Mouse (Mus musculus): ENCODE measurements around the gene Zfhx2.

The Zfhx2 gene

GRCm38 (mm10) chr14:55079214-55079970 lies 12.7 kb downstream of the Zfhx2 start:
- DNase-seq (ENCODE audit: extremely low read depth, low read depth, low spot score), result no peak

DNA sequence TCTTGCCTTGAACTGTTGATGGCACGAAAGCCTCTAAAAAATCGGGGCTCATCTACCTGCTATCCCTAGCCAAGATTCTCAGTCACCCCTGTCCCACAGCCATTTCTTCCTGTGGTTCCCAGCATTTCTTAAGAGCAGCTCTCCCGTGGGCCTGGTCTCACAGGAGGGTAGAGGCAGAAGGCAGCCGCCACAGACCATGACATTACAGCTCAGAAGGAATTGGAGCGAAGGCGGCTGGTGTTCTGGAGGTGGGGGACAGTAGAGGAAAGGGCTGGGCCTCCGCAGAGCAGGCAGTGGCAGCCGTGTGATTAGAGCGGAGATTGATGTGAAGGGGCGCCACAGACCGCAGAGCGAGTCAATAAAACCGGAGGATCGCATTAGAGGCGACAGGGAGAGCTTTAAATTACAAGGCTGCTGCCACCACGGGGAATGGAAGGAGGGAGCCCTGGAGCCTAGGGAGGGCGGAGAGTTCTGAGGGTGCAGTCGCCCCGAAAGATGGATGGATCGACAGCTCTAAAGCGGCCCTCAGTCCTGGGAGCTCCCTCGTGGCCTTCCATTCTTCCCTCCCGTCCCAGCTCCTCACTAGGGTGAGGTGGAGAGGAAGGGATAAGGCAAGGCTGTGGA lies 13.6 kb downstream of the Zfhx2 start:
- DNase-seq (ENCODE audit: extremely low read depth, low read depth, low spot score), result no peak

GRCm38 (mm10) chr14:55077481-55078365 lies 14.4 kb downstream of the Zfhx2 start:
- DNase-seq (ENCODE audit: extremely low read depth, low read depth, low spot score), result no peak

DNA sequence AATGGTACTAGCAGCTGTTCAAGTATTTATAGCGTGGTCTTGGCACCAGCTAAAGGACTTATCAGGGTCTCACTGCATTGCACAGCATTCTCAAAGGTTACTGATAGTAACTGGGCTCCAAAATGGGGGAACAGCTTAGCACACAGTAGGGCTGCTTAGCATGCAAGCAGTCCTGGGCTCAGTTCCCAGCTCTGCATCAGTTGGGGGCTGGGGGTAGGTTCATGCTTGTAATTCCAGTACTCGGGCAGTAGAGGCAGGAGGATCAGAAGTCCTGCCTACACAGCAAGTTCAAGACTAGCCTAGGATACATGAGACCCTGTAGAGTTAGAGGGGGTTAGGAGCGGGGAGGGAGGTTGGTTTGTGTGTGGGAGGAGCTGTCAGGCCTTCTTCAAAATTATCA lies 15.2 kb downstream of the Zfhx2 start:
- DNase-seq (ENCODE audit: extremely low read depth, low read depth, low spot score), result no peak

DNA sequence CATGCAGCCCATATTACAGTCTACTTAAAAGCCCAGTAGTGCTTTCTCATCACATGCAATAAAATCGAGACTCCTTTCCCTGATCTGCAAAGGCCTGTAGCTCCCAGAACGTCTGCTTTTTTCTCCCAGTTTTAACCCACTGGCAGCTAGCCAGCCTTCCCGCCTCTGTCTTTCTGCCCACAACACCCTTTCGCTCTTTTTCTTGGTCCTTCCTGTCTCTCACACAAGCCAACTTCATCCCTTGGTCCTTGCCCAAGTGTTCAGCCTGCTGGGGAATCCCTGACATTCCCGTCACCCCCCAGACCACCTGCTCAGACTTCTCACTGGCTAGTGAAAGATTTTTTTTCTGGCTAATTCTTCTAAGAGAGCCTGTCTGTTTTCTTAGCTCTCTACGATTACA lies 15.9 kb downstream of the Zfhx2 start:
- DNase-seq (ENCODE audit: extremely low read depth, low read depth, low spot score), result no peak

DNA sequence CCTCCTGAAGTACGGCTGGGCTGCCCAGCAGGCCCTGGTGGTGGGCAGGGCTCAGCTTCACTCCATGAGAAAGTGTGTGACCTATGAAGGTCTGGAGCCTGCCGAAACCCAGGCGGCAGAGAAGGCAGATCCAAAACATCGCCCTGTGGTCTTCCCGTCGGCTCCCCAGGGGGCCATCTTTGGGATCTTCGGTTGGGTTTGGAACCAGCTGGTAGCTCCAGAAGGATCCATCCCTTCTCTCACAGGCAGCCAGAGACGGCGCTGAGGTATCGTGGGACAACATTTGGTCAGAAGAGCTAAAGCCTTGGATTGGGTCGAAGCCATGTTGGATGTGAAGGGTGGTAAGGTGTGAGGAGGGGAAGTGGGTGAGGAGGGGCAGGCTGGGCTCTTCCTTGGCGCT lies 17.7 kb downstream of the Zfhx2 start:
- DNase-seq (ENCODE audit: extremely low read depth, low read depth, low spot score), result no peak

DNA sequence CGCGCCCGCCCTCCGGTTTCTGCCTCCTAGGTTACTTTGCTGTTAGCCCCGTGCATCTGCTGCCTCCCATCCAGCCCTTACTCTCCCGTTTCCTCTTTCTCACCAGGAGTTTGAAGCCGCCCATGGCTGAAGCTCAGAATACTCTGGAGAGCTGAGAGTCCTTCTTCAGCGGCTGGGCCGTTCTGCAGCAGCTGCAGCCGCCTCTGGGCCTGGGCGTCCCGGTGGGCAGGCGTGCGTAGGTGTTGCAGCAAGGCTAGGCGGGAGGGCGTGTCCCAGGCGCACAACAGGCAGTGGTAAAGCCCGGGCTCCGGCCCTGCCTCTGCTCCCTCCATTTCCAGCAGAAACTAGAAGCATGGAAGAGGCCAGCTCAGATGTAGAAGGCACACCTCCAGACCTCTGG lies 20.4 kb downstream of the Zfhx2 start:
- no peak for DNase-seq (ENCODE audit: extremely low read depth, low read depth, low spot score)

DNA sequence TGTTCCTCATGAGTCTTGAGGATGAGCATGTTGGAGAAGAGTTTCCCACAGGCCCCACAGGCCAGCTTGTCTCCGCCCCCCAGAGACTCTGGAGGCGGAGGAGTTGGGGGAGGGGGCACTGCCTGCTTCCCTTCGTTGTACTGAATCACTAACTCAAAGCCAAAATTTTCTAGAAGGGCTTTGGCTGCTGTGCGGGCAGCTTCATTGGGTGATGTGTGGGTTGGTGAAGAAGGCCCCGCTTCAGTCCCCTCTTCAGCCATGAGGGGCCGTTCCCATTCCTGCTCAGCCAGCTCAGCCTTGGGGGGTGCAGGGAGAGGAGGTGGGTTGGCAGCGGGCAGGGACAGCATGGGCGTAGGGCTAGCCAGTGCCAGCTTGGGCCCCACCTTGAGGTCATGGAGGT lies 26.1 kb downstream of the Zfhx2 start:
- DNase-seq (ENCODE audit: extremely low read depth, low read depth, low spot score), result no peak

DNA sequence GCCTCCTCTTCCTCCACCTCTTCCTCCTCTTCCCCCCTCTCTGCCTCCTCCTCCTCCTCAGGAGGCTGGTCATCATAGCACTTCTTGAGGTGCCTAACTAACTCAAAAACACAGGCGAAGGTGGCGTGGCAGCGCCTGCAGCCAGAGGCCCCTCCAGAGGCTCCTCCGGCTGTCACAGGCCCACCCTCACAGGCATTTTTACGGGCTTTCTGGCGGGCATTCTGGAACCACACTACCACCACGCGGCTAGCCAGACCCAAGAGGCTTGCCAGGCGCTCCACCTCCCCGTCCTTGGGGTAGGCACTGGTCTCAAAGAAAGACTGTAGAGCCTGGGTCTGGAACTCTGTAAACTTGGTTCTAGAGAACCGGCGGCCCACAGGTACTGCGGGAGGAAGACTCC lies 26.7 kb downstream of the Zfhx2 start:
- DNase-seq (ENCODE audit: extremely low read depth, low read depth, low spot score), result no peak

DNA sequence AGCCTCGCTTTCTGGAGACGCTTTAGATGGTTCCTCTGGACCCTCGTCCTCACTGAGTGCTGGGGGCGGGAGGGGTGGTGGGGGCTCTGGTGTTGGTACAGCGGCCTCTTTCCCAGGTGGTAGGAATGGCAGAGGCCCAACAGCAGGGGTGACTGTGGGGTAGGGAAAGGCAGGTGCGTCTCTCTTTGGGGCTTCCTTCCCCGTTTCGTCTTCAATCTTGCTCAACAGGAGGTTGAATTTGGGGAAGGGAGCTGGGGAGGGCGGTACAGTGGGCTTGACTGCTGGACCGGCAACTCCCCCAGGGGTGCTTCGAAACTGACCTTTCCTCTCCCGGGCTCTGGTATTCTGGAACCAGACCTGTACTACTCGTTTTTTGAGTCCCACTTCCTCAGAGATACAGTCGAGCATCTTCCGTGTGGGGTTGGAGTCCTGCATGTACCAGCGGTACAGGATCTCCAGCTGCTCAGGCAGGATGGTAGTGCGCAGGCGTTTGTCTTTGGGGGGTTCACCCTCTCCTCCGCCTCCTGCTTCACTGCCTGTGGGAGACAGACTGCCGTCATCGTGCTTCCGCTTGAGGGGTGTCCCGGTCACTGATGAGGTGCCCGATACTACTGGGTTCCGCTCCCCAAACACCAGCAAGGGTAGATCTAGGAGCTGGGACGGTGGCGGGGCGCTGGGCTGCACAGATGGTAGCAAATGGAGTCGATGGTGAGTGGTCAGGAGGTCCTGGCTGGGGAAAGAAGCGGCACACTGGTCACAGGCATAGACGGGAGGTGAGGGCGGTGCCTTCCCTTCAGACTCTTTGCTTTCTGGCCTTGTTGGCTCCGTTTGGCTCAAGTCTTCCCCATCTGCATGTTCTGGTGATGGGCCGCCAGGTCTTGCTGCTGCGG lies 27.4 kb downstream of the Zfhx2 start:
- no peak for DNase-seq (ENCODE audit: extremely low read depth, low read depth, low spot score)

- no peak for DNase-seq (ENCODE audit: extremely low read depth, low read depth, low spot score)
Observed at GRCm38 (mm10) chr14:55063581-55064381, 28.3 kb downstream of the Zfhx2 start.

DNA sequence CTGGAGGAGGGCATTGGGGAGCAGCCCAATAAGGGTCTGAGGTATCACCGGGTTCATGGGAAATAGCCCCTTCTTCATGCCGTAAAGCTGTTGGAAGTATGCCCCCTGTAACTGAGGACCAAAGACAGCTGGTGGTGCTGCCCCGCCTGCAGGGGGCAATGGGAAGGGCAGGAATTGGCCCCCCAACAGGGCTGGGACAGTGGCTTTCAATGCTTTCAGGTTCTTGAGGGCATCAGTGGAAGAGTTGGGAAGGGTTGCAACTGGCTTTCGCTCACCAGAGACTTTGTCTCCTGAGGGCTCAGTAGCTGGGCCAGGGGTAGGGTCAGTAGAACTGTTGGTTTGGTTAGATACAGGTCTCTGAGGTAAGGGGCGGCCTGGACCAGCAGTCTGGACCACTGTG lies 29.0 kb downstream of the Zfhx2 start:
- no peak for DNase-seq (ENCODE audit: extremely low read depth, low read depth, low spot score)

DNA sequence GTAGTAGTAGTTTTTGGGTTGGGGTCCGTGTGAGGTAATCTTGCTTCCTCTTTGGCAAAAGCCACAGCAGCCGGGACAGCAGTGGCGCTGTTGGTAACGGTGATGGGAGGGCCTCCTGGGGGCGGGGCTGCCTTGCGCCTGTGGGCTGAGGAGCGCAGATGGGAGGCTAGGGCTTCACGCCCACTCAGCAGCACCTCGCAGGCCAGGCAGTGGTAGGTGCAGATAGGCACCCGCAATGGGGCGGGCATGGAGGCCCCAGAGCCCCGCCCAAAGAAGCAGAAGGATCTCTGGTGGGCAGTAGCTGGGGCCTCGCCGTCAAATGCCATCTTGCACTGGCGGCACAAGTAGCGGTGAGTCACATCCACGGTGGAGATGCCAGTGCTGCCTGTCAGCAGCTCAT lies 29.5 kb downstream of the Zfhx2 start:
- DNase-seq (ENCODE audit: extremely low read depth, low read depth, low spot score), result no peak

DNA sequence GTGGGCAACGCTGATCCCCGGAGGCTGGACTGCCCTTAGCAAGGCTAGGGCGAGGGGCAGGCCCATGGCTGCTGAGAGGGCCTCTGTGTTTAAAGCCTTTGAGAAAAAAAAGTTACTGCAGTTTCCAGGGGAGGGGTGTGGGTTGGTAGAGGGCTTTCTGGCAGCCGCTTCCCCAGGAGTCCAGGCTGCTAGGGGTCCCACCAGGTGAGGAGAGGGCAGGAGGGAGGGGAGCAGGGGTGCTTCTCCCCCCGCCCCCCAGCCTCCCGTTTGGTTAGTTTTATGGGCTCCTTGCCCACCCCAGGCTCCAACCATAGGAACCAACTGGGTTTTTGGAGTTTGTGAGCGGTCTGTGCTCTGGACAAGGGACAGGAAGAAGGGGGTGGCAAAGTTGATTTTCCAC lies 30.3 kb downstream of the Zfhx2 start:
- DNase-seq (ENCODE audit: extremely low read depth, low read depth, low spot score), result no peak

DNA sequence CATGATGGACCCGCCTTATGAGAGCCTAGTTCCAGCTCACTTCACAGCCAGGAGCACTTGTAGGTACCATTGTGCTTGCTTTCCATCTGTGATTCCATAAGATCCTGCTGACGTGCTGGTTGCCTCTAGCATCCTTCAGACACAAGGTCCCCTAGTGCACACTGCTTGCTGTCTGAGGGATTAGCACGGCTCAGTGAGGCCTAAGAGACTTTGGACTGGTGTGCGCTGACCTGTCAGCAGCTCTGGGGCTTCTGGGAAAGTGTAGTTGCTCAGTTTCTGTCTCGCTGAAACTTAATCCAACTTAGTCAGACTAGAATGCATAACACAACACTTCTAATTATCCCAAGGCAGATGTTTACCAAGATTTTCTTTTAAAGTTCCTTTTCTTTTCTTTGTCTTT lies 32.2 kb downstream of the Zfhx2 start:
- DNase-seq (ENCODE audit: extremely low read depth, low read depth, low spot score), result no peak

DNA sequence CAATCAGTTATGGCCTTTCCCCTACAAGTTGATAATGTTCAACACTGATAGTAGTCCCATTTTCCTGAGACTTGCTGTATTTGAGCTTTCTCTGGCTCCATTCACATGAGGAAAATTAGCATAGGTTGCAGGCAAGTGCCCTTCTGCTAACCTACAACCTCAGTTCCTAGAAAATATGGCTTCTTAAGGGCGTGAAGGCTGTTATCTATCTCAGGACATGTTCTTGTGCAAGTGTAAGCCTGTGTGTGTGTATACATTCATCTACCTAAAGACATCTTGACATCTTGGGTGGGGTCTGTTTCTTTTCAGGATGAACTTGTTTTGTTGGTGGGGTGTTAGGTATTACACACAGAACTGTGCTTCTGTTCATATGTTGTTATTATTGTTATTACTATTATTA lies 33.1 kb downstream of the Zfhx2 start:
- no peak for DNase-seq (ENCODE audit: extremely low read depth, low read depth, low spot score)

DNA sequence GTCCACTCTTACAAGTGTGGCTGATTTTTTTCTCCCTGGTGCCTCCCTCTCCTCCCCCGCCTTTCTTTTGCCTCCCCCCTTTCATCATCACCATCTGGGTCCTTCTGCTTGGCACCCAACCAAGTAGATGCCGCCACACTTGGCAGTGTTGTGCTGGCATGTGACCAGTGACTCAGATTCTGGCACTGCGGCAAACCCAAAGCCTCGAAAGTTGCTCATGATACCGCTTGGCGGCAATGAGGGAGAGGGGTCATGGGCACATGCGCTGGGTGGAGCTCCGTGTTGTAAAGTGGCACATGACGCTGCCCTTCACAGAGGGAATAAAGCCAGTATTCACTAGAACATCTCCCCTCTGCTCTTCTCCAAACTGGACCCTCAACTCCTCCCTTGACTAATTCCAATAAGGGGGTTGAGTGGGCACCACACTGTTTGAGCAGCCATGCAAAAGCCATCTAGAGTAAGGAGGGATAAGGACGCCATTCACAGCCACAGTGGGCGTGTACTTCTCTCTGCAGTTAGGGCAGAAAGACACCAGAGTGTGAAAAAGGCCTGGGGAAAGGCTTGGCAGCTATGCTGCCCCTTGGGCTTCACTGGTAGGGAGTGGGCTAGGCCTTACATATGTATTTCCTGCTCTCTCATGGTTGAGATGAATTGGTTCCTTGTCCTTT lies 36.8 kb downstream of the Zfhx2 start:
- no peak for DNase-seq (ENCODE audit: extremely low read depth, low read depth, low spot score)

DNA sequence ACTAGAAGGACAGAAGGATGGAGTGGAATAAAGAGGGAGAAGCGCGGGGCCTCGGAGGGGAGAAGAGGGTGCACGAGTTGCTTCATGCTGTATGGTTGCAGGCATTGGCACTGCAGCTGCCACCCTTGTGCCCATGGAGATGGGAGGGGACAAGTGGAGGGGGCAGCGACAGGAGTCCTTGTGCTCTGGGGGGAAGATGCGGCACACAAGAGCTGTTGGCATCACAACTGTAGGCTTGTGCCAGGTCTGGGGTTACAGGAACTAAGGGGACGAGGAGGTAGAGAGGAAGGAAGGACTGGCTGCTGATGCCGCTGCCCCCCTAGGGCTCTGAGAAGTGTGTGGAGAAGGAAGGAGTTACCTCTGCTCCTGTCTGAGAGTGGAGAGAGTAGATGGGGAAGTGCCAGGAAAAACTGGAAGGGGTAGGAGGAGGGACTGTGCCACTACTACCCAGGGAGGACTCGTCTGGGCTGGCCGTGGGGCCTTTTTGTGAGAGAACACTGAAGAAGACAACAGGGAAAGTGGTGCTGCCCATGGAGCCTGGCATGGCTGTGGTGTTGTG lies 37.9 kb downstream of the Zfhx2 start:
- no peak for DNase-seq (ENCODE audit: extremely low read depth, low read depth, low spot score)

DNA sequence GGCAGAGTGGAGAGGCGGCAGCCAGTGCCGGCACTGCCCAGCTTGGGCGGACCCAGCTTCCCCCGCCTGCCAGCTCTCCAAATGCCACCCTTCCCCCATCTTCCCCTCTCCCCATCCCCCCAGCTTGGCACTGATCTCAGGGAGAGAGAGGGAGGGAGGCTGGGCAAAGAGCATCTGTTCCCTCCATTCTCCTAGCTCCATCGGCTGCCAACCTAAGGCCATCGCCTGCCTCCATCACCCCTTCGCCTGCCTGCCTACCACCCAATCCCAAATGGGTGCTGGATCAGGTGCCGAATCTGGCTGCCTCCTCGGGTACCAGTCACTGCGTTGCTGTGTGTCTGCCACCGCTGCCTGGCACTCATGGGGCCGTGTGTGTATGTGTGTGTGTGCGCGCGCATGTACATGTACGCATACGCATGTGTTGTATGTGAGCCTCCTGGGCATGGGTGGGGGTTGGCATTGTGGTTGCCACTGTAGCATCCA lies 38.4 kb downstream of the Zfhx2 start:
- no peak for DNase-seq (ENCODE audit: extremely low read depth, low read depth, low spot score)
